Mouse (Mus musculus) erythroblast, embryonic 14.5 days (primary cell): Measurements from ENCODE around the gene Ripk1. TPM values are rescaled to one million over a fixed set of nuclear protein-coding genes. Genes with fewer than 3 reads are reported as not detected.
"Not testable (repeated sequence)": the region's sequence is repeated elsewhere in the genome, so short reads cannot be mapped to it uniquely, and the experiment has no call there.

ENCODE experiments used
- H3K27me3 ChIP-seq: 2 replicates; pipeline ENCODE4 v1.6.1; 2012; ENCODE audit warnings: inconsistent platforms; ENCODE audit not compliant: control insufficient read depth
- H3K36me3 ChIP-seq: 2 replicates; pipeline ENCODE4 v1.6.1; 2012; ENCODE audit warnings: mild to moderate bottlenecking, inconsistent platforms; ENCODE audit not compliant: control insufficient read depth
- H3K4me1 ChIP-seq: 2 replicates; pipeline ENCODE4 v1.6.1; 2012; ENCODE audit warnings: inconsistent platforms; ENCODE audit not compliant: control insufficient read depth
- H3K4me3 ChIP-seq: replicated peaks from 2 replicates; pipeline ENCODE3; 2012; ENCODE audit warnings: moderate library complexity, mild to moderate bottlenecking, inconsistent platforms
- H3K9me3 ChIP-seq: 2 replicates; pipeline ENCODE4 v1.6.1; 2012; ENCODE audit warnings: low read length, inconsistent platforms, mixed read lengths; ENCODE audit not compliant: control insufficient read depth
- GATA1 ChIP-seq: IDR thresholded peaks from 2 replicates; pipeline ENCODE4 v1.6.1; 2012; ENCODE audit warnings: low read length, inconsistent platforms, mixed read lengths
- TAL1 ChIP-seq: IDR thresholded peaks from 3 replicates; pipeline ENCODE4 v1.6.1; 2012; ENCODE audit warnings: low read length, inconsistent platforms, mixed read lengths
- polyA plus RNA-seq: library from polyadenylated mRNA; stranded (reverse); fragments of >175 nt; gene quantifications from 2 replicates; pipeline ENCODE4 v1.2.3, GENCODE M21; 2012

The Ripk1 gene
- polyA plus RNA-seq, 1 experiment = 0.29 TPM

- TF ChIP-seq GATA1 (no peak), TAL1 (no peak)
- H3K4me3 ChIP-seq = no peak overlapping the region
- H3K36me3 ChIP-seq = no peaks in the 10 kb centered on the region; the same call in 1 of the 2 replicates
- H3K4me1 ChIP-seq = peaks cover 2% of the 10 kb centered on the region; the same call in 1 of the 2 replicates
- no peaks in the 10 kb centered on the region for H3K27me3 ChIP-seq
- no peaks in the 10 kb centered on the region for H3K9me3 ChIP-seq
These were observed 64.2 kb downstream of the Ripk1 start for GRCm38 (mm10) chr13:34066351-34066750.

- H3K27me3 ChIP-seq = no peaks in the 10 kb centered on the region
- TF ChIP-seq GATA1 (no peak), TAL1 (no peak)
- no peaks in the 10 kb centered on the region for H3K4me1 ChIP-seq
- H3K36me3 ChIP-seq = peaks cover 13% of the 10 kb centered on the region
- H3K4me3 ChIP-seq = no peak overlapping the region
- H3K9me3 ChIP-seq = no peaks in the 10 kb centered on the region
These were observed 68.1 kb downstream of the Ripk1 start for GRCm38 (mm10) chr13:34070296-34070695.

- no peak overlapping the region for H3K4me3 ChIP-seq
- TF ChIP-seq TAL1 (no peak), GATA1 (no peak)
- H3K36me3 ChIP-seq = peaks cover 28% of the 10 kb centered on the region
- H3K4me1 ChIP-seq = peaks cover 5% of the 10 kb centered on the region
- H3K9me3 ChIP-seq = no peaks in the 10 kb centered on the region
- no peaks in the 10 kb centered on the region for H3K27me3 ChIP-seq
These were observed 69.7 kb downstream of the Ripk1 start for GRCm38 (mm10) chr13:34071836-34072235.

GRCm38 (mm10) chr13:34072847-34073246 lies 70.7 kb downstream of the Ripk1 start:
- Histone ChIP-seq H3K9me3 (no peaks in the 10 kb centered on the region), H3K36me3 (peaks cover 28% of the 10 kb centered on the region)
- TF ChIP-seq TAL1 = no peak

GRCm38 (mm10) chr13:34074441-34074840 lies 72.3 kb downstream of the Ripk1 start:
- peaks cover 11% of the 10 kb centered on the region for H3K27me3 ChIP-seq
- not testable (repeated sequence) for H3K9me3 ChIP-seq, H3K4me3 ChIP-seq
- H3K36me3 ChIP-seq = peaks cover 28% of the 10 kb centered on the region
- H3K4me1 ChIP-seq = peaks cover 22% of the 10 kb centered on the region

More at GRCm38 (mm10) chr13:34072847-34073246, 70.7 kb downstream of the Ripk1 start:
- Histone ChIP-seq H3K4me1 (peaks cover 14% of the 10 kb centered on the region), H3K27me3 (no peaks in the 10 kb centered on the region), H3K4me3 (no peak overlapping the region)

- not testable (repeated sequence) for H3K4me3 ChIP-seq, H3K9me3 ChIP-seq
- peaks cover 14% of the 10 kb centered on the region for H3K27me3 ChIP-seq
- H3K36me3 ChIP-seq = peaks cover 28% of the 10 kb centered on the region
- peaks cover 22% of the 10 kb centered on the region for H3K4me1 ChIP-seq
These were observed 73.7 kb downstream of the Ripk1 start for GRCm38 (mm10) chr13:34075893-34076292.

- Histone ChIP-seq H3K4me1 (peaks cover 22% of the 10 kb centered on the region), H3K36me3 (peaks cover 28% of the 10 kb centered on the region), H3K9me3 (no peaks in the 10 kb centered on the region), H3K27me3 (peaks cover 14% of the 10 kb centered on the region), H3K4me3 (peak overlapping the region; percentile 87)
- TF ChIP-seq TAL1 = no peak
- no peak for TF ChIP-seq GATA1
These were observed 74.7 kb downstream of the Ripk1 start for GRCm38 (mm10) chr13:34076561-34077491.

GRCm38 (mm10) chr13:34077492-34078271 lies 75.5 kb downstream of the Ripk1 start, which contains the start of gene Tubb2a:
TSS of gene Tubb2a (minus strand) at chr13:34078007.
- H3K4me3 ChIP-seq = peak within 1 kb of the TSS; percentile 87
- H3K4me1 ChIP-seq = peaks cover 22% of the 10 kb centered on the region
- peaks cover 14% of the 10 kb centered on the region for H3K27me3 ChIP-seq
- TF ChIP-seq TAL1 = no peak
- no peak for TF ChIP-seq GATA1
- peaks cover 28% of the 10 kb centered on the region for H3K36me3 ChIP-seq
- H3K9me3 ChIP-seq = no peaks in the 10 kb centered on the region

GRCm38 (mm10) chr13:34078500-34079280 lies 76.5 kb downstream of the Ripk1 start:
- peaks cover 14% of the 10 kb centered on the region for H3K27me3 ChIP-seq
- peaks cover 24% of the 10 kb centered on the region for H3K36me3 ChIP-seq
- peaks cover 22% of the 10 kb centered on the region for H3K4me1 ChIP-seq
- peak overlapping the region; percentile 87 for H3K4me3 ChIP-seq
- H3K9me3 ChIP-seq = no peaks in the 10 kb centered on the region
- TF ChIP-seq TAL1 (no peak), GATA1 (no peak)
